Mouse (Mus musculus) intestine, postnatal 0 days (tissue): ENCODE measurements at regions not wholly inside any gene's neighbourhood (a gene's known extent, or its start where the extent isn't known, plus 50 kb on each side); places are given as distances from the start of the nearest gene placed in this dataset.

Experiments
- ATAC-seq: fragments of 200-750 bp; cut with Nextera tagmentation; 2 replicates; pipeline ENCODE4 v1.8.0; 2017; ENCODE audit warnings: mild to moderate bottlenecking, moderate TSS enrichment, moderate library complexity
- H3K27ac ChIP-seq: fragments of 300-500 bp; sonication (generic); 2 replicates; pipeline ENCODE4 v1.5.1; 2014; ENCODE audit warnings: mild to moderate bottlenecking, low read depth, low read length, moderate library complexity
- H3K27me3 ChIP-seq: fragments of 300-500 bp; sonication (generic); replicated peaks from 2 replicates; pipeline ENCODE4 v1.6.1; 2014; ENCODE audit warnings: low read length, mixed read lengths; ENCODE audit not compliant: control insufficient read depth, insufficient read depth
- H3K36me3 ChIP-seq: fragments of 300-500 bp; sonication (generic); 2 replicates; pipeline ENCODE4 v1.6.1; 2014; ENCODE audit warnings: mild to moderate bottlenecking, moderate library complexity; ENCODE audit not compliant: control insufficient read depth, insufficient read depth
- H3K4me1 ChIP-seq: fragments of 300-500 bp; sonication (generic); replicated peaks from 2 replicates; pipeline ENCODE4 v1.6.1; 2014; ENCODE audit warnings: antibody characterized with exemption, low read length, mixed read lengths; ENCODE audit not compliant: control insufficient read depth, insufficient read depth
- H3K4me2 ChIP-seq: fragments of 300-500 bp; sonication (generic); replicated peaks from 2 replicates; pipeline ENCODE4 v1.6.1; 2014; ENCODE audit warnings: low read depth, mild to moderate bottlenecking, moderate library complexity
- H3K4me3 ChIP-seq: fragments of 300-500 bp; sonication (generic); 2 replicates; pipeline ENCODE4 v1.5.1; 2014; ENCODE audit warnings: low read depth, low read length
- H3K9ac ChIP-seq: fragments of 300-500 bp; sonication (generic); 2 replicates; pipeline ENCODE4 v1.6.1; 2014; ENCODE audit warnings: mild to moderate bottlenecking, low read depth, low read length
- H3K9me3 ChIP-seq: fragments of 300-500 bp; sonication (generic); 2 replicates; pipeline ENCODE4 v1.6.1; 2016; ENCODE audit warnings: mixed run types; ENCODE audit not compliant: control insufficient read depth
- CTCF ChIP-seq: sonication (generic); IDR thresholded peaks from 2 replicates; pipeline ENCODE4 v1.5.1; 2016; ENCODE audit warnings: low read depth, mild to moderate bottlenecking, control low read depth, antibody characterized with exemption, moderate library complexity
- WGBS: fragments of 180-500 bp; shearing (Covaris S2); extraction: QIAGEN DNeasy Blood & Tissue Kit; methylation state at CpG from one replicate; pipeline ENCODE4 v1.1.7; 2014; 5-methylcytosine and 5-hydroxymethylcytosine counted together

DNA sequence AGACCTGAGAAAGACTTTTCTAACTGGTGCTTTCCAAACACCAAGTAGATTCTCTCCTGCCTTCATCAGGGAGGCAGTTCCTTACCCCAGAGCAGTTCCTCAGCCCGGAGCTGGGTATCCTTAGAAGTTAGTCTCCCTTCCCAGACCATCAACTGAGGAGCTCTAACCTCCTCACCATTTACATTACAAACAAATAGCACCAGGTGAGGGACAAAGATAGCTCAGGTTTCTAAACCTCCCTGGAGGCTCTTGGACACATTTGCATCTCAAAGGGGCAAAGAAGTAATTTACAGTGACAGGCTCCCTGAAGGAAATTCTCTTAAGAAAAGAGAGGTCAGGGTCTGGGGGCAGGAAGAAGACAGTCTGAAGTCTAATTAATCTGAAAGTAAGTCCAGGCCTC lies 486.5 kb upstream of the Tmem132c start:
- Histone ChIP-seq H3K4me1 (no peaks in the 10 kb centered on the region), H3K27ac (no peak overlapping the region), H3K4me2 (no peak overlapping the region), H3K4me3 (no peak overlapping the region), H3K9me3 (no peaks in the 10 kb centered on the region; the same call in 1 of the 2 replicates), H3K36me3 (no peaks in the 10 kb centered on the region), H3K9ac (no peak overlapping the region), H3K27me3 (no peaks in the 10 kb centered on the region)
- 14% methylated on average over 1 of the region's 1 CpGs for WGBS
- TF ChIP-seq CTCF, result no peak
- ATAC-seq, result no peak

DNA sequence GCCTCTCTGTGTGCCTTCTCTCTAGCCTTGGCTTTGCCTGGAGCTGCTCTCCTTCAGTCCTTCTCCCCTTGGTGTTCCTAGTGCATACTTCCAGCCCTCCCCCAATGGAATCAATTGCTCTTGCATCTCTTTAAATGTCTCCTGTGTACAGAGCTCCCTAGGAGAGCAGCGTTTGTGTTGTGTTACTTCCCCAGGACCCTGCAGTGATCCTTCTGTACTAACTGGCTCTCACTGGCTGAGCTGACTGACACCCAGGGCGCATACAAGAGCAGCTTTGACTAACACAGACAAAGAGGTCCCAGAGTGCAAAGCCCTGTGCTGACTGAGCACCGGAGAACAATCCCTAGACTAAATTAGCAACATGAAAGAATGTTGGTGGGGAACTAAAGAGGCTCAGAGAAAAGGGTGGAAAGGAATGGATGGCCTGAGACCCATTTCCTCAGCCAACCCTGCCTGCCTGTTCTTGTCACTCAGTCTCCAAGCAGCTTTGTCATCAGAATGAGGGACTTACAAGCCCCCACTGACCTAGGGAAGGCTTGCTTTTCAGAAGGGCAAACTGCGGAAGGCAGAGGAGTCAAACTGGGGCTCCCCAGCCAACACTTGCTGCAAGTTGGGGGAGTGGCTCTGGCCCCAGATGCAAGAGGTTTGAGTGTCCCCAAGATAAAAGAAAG lies 476.4 kb upstream of the Tmem132c start:
- ATAC-seq, result no peak
- WGBS, result 16% methylated on average over 4 of the region's 4 CpGs

GRCm38 (mm10) chr5:126769031-126769430 lies 472.6 kb upstream of the Tmem132c start:
- WGBS, result 29% methylated on average over 11 of the region's 11 CpGs
- no peak overlapping the region for H3K4me3 ChIP-seq
- no peaks in the 10 kb centered on the region for H3K27me3 ChIP-seq
- H3K9me3 ChIP-seq, result no peaks in the 10 kb centered on the region
- H3K36me3 ChIP-seq, result no peaks in the 10 kb centered on the region
- no peaks in the 10 kb centered on the region for H3K4me1 ChIP-seq
- H3K4me2 ChIP-seq, result no peak overlapping the region
- ATAC-seq, result no peak
- H3K27ac ChIP-seq, result no peak overlapping the region
- TF ChIP-seq CTCF, result no peak
- H3K9ac ChIP-seq, result no peak overlapping the region

More for the DNA sequence above, 476.4 kb upstream of the Tmem132c start:
- Histone ChIP-seq H3K4me3 (no peak overlapping the region), H3K4me2 (no peak overlapping the region), H3K27ac (no peak overlapping the region), H3K36me3 (no peaks in the 10 kb centered on the region), H3K9ac (no peak overlapping the region), H3K9me3 (no peaks in the 10 kb centered on the region), H3K4me1 (no peaks in the 10 kb centered on the region), H3K27me3 (no peaks in the 10 kb centered on the region)
- no peak for TF ChIP-seq CTCF

GRCm38 (mm10) chr5:126787706-126788610 lies 453.6 kb upstream of the Tmem132c start:
- no peaks in the 10 kb centered on the region for H3K36me3 ChIP-seq
- 5% methylated on average over 29 of the region's 29 CpGs for WGBS
- no peak overlapping the region for H3K27ac ChIP-seq
- no peak for TF ChIP-seq CTCF
- H3K9ac ChIP-seq, result no peak overlapping the region
- no peaks in the 10 kb centered on the region for H3K4me1 ChIP-seq
- ATAC-seq, result no peak
- peak overlapping the region; percentile 25 for H3K4me3 ChIP-seq
- peak overlapping the region; percentile 57 for H3K4me2 ChIP-seq
- H3K27me3 ChIP-seq, result no peaks in the 10 kb centered on the region
- H3K9me3 ChIP-seq, result no peaks in the 10 kb centered on the region

GRCm38 (mm10) chr5:126799698-126800279 lies 441.8 kb upstream of the Tmem132c start:
- Histone ChIP-seq H3K4me2 (no peak overlapping the region), H3K27ac (no peak overlapping the region), H3K4me1 (no peaks in the 10 kb centered on the region), H3K9ac (no peak overlapping the region), H3K36me3 (no peaks in the 10 kb centered on the region), H3K9me3 (no peaks in the 10 kb centered on the region), H3K27me3 (no peaks in the 10 kb centered on the region), H3K4me3 (no peak overlapping the region)
- ATAC-seq, result no peak
- WGBS, result 90% methylated on average over 8 of the region's 8 CpGs
- TF ChIP-seq CTCF, result no peak

GRCm38 (mm10) chr5:126806656-126807055 lies 435.0 kb upstream of the Tmem132c start:
- Histone ChIP-seq H3K27ac (no peak overlapping the region), H3K4me1 (no peaks in the 10 kb centered on the region), H3K9ac (no peak overlapping the region), H3K36me3 (no peaks in the 10 kb centered on the region), H3K4me3 (no peak overlapping the region), H3K9me3 (peaks cover 2% of the 10 kb centered on the region; the same call in 1 of the 2 replicates), H3K4me2 (no peak overlapping the region), H3K27me3 (no peaks in the 10 kb centered on the region)
- no peak for TF ChIP-seq CTCF
- no peak for ATAC-seq
